Mouse (Mus musculus): Measurements from ENCODE around the gene Eif5. TPM values are rescaled to one million over a fixed set of nuclear protein-coding genes. Genes with fewer than 3 reads are reported as not detected.
"Not testable (repeated sequence)": the region's sequence is repeated elsewhere in the genome, so short reads cannot be mapped to it uniquely, and the experiment has no call there.

Eif5 gene
- 100 to 1,000 TPM; 327 to 470 TPM for total RNA-seq (2021)
- 210 and 254 TPM in 2 replicates for polyA plus RNA-seq (2012; rRNA removed)
- long read RNA-seq, full-length matches to known transcripts = 239 of 307 reads
- long read RNA-seq, partial matches to known transcripts = 47 of 307 reads
- long read RNA-seq, other reads (novel, unspliced or antisense) = 21 of 307 reads

DNA sequence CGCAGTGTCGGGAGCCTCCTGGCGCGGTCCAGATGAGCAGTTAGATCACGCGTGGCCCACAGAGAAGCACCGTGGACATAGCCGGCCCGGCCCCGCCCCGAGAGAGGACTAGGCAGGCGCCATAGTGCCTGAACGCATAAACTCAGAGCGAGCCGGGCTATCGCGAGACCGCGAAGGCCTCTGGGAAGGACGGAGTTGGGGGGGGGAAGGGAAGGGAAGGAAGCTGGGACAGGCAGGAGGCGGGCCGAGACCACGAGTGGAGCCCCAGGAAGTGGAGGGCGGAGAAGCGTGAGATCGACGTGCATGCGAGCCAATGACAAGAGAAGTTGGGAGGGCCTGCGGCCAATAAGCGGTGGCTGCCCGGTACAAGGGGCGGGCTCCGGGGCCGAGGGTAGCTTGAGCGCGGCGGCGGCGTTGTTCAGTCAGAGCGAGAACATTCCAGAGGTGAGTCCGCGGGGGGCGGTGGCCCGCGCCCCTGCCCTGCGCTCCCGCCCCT is at the start of gene Eif5:
TSS of gene Eif5 (plus strand) at position 221 of the 496 bp plus-strand sequence.
- DNase-seq = peak; percentile 100

DNA sequence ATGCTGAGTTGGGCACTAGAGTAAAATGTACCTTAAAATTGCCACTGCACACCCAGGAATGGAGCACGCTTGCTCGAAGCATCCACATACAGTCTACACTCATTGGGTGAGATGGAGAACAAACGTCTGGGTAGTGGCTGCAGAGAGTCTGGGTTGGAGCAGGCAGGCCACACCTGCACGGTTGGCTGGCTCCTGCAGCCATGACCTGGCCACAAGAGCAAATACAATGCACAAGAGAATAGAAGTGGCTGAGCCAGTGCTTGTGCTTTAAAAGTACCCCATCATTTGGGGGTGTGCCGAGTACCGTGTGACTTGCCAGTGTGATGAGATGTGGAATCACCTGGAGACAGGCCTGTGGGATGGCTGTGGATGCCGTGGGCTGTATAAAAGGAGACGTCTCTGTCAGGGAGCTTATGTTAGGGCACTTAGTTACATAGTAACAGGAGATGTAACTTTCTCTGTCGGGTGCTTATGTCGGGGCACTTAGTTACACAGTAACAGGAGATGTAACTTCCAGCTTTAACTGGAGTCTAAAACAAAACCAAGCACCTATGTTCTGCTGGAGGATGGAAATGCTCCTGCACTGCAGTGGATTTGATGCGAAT is 48.5 kb upstream of the Eif5 start:
- no peak for DNase-seq

DNA sequence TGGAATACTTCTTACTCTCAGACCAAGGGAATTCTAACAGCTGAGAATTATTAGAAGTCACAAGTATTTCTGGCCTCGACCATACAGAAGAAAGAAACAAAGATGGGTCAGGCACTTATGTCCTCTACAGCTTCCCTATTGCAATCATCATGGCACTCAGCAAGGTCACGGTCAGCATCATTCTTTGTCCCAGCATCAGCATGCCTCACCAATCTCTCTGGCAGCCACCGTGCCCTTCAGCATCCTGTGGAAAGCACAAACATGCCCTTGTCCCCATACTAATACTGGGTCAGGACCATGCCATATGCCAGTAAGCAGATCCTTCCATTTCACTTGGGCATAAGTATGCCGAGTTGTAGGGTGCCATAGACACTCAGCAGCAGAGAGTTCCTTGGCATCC is 42.9 kb upstream of the Eif5 start:
- peak; percentile 37 for DNase-seq

DNA sequence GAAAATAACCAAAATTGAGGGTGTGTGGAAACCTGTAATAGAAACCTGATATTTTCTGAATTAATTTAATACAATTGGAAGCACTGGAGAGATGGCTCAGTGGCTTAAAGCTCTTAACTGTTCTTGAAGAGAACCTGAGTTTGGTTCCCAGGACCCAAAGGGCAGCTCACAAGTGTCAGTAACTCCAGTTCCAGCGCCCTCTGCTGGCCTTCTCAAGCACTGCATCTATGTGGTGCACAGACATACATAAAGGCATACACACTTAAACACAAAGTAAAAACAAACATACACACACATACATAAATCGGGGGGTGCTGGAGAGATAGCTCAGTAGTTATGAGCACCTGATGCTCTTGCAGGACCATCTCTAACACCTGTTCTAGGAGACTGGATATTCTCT is 40.7 kb upstream of the Eif5 start:
- DNase-seq = no peak

DNA sequence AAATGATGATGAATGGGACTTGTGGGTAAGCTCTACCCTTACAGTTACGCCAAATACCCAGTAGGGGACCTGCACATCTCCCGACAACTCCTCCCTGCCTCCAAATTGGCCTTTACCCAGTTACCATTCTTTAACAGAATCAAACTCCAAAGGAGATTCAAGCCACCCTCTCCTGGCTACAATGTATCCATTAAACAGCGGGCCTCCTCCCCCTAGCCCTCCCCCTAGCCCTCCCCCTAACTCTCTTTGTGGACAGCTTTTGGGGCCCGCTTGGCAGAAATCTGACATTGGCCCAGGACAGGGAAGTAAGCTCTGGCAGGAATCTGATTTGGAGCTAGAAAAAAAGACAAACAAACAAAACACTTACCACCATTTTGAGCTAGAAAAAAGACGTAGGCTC is 38.2 kb upstream of the Eif5 start:
- DNase-seq = no peak

DNA sequence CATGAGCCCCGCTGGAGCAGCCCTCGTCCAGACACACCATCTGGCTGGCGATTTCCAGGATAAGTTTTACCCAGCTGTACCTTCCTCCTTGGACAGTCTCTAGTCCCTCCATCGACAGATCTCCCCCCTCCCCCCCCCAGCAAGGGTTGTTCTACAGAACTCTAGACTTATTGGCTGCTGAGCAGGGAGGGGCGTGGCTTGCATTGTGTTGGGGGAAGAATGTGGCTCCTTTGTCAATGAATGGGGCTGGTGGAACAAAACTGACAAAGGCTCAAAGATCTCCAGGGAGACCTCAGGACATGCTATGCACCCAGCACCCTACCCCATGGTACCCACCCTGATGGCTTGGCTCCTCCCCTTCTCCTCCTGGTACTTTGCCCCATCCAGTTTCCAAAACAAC is 37.1 kb upstream of the Eif5 start:
- no peak for DNase-seq

DNA sequence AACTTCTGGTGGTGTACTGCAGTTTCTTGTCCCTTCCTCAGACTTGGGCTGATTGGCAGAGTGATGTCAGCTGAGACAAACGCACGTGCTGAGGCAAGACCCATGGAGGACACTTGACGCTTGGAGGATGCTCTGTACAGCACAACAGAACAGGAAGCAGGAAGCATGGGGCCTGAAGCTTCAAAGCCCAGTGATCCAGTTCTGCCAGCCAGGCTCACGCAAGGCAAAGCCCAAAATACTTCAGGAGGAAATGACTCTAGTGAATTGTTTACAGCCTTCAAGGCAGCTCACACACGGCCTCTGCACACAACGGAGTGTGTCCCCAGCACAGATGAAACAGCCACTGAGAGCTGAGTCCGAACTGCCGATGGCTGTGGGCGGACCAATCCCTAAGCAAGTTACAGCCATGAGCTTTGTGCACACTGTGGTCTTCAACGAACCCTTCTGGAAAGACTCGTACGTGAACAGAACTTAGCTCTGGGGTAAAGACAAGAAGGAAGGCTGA is 34.7 kb upstream of the Eif5 start:
- no peak for DNase-seq

DNA sequence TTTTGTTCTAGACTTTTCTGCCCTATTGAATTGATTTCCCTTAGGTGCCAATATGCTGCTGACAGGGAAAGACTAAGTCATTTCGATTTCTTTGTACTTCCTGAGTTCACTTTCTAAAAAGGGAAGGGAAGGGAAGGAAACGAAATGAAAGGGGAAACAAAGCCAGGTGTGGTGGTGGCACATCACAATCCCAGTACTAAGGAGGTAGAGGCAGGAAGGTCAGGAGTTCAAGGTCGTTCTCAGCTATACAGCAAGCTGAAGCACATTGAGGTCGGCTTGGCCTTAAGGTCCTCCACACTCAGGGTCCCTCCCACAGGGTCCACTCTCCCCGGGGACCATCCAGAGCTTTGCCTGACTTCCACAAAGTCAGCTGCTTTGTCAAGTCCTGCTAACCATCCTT is 34.2 kb upstream of the Eif5 start:
- no peak for DNase-seq

DNA sequence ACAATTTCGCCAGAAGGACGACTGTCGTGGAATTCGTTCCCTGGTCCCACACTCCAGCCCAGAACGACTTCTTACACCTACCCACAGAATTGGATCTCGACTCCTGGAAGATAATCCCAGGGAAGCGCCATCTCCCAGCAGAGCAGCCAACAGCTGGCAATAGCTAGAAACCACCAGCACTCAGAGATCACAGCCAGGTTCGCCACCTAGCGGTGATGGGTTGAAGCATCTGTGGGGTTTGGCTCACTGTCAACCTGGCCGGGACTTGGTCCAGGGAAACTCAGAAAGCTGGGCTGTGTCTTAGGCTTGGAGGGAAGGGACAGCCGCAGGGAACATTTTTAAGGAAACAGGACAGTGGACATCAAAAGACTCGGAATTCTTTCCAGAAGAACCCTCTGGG is 32.9 kb upstream of the Eif5 start:
- peak; percentile 95 for DNase-seq

DNA sequence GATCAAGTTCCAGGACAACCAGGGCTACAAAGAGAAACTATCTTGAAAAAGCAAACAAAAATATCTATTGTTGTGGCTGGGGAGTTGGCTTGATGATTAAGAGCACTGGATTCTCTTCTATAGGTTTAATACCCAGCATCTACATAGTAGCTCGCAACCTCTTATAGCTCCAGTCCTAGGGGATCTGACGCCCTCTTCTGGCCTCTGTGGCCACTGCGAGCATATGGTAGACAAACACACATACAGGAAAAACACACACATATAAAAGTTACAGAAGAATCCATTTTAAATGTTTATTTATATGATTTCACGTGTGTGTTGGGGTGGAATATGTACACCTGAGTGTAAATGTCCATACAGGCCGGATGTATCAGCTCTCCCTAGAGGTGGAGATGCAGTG is 30.8 kb upstream of the Eif5 start:
- DNase-seq = no peak

DNA sequence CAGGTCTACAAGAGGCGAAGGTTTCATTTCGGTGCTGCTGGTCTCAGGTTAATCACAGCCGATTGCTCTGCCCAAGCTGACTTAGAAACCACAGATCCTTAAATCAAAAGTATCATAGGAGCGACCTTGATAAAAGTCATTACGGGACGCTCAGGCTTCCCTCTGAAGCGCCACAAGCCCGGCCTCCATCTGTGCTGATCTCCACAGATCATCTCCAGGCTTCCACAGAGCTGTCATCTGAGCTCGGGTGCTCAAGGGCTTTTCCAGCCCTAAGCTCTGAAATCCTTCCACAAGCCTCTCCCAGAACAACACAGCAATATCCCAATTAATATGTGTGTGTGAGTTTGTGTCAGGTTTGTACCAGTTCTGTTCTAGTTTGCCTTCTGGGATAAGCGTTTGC is 29.9 kb upstream of the Eif5 start:
- peak; percentile 67 for DNase-seq

DNA sequence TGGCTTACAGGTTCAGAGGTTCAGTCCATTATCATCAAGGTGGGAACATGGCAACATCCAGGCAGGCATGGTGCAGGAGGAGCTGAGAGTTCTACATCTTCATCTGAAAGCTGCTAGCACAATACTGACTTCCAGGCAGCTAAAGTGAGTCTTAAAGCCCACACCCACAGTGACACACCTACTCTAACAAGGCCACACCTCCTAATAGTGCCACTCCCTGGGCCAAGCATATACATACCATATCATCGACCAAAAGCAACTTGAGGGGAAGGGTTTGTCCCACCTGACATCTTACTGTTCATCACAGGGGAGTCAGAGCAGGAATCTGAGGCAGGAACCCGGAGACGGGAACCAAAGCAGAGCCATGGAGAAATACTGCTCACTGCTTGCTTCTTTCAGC is 29.4 kb upstream of the Eif5 start:
- not testable (repeated sequence) for DNase-seq

DNA sequence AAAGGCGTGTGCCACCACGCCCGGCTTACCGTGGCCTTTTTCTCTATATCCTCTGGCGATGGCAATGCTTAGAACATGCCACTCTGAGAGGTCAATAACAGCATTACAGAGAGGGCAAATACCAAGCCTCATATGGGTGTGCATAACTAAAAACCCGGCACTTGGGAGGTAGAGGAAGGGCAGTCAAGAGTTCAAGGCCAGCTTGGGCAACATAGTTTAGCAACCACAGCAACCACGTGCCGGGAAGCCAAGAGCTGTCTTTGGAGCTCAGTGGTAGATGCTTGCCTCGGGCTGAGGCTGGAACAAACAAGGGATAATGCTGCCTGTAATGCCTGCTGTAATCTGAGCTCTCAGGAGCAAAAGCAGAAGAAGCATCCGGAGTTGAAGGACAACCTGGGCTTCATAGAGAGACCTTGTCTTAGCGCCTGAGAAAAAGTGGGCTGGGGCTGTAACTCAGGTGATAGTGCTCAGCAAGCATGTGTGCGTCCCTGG is 25.2 kb upstream of the Eif5 start:
- peak; percentile 37 for DNase-seq

DNA sequence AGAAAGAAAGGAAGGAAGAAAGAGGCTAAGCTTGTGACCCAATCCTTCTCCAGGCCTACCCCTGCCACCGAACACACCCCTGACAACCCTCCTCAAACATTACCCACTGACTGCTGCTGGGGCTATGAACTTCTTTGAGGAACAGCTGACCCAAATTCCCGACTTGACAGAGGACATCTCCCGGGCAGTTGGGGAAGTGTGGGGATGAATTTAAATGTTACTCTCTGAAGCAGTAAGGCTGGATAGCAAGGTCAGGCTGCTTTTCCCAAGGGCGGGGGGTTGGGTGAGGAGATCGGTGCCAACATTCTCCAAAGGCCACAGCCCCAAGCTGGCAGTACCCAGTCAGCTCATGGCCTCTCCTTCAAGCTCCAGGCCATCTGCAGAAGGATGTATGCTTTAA is 24.1 kb upstream of the Eif5 start:
- DNase-seq = peak; percentile 85

DNA sequence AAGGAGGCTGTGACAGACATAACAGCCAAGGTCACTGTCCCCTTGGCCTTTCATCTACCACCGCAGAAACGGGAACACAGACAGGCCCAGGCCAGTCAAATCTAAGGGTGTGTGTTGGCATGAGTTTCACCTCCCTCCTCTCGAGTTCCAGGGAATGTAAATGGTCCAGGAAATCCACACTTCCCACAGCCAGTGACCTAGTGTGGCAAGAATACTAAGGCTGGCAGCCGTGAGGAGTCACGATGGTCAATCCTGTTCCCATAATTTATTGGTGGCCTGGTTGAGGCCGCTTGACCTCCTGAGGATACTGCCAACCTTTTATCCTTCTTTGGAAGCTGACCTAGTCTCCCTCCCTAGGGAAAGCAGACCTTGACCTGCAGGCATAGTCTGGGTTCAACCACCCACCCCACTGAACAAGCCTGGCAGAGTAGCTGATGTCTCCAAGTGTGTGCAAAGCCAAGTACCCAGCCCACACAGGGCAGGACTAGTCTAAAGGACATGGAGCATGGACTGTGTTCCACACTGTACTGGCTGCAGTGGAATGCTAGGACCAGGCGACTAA is 23.5 kb upstream of the Eif5 start:
- peak; percentile 87 for DNase-seq

DNA sequence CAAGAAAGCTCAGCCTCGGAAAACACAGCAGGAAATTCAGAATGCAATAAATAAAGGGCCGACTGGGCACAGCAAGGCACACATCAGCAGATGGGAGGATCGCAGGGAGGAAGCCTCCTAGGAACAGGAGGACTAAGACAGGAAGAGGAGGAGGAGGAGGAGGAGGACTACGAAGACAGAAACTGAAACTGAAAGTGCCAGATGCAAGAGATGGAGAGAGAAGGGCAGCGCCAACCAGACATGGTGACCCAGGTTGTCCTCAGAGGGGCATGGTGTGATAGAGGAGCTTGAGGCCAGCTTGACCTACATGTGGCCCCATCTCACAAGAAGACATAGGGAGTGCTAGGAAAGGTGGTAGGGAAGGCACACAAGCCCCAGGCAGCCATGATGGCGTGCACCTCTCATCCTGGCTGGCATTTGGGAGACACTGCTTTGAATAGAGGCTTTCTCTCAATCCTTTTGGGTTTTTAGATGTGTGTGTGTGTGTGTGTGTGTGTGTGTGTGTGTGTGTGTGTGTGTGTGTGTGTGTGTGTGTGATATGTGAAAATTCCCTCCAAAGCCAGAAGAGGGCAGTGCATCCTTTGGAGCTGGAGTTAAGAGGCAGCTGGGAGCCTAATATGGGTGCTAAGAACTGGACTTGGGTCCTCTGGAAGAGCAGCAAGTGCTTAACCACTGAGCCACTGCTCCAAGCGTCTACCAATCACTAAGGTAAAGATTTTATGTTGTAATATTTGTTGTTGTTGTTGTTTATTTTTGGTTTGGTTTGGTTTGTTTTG is 22.8 kb upstream of the Eif5 start:
- DNase-seq = no peak

DNA sequence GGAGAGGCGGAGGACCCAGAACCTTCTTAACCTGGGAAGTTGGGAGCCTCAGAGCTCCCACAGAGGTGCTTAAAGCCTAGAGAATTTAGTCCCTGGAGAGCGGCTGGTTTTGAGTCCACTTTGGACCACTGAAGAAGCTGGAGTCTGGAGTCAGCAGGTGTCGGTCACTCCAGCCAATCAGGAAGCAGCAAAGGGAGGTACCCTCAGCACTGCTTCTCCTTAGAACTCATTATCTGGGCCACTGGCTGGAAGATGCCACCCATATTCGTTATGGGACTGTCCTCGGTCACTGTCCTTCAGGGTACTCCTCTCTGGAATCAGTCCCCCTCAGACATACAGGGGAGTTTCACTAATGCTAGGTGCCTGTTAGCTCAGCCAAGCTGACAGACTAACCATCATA is 21.9 kb upstream of the Eif5 start:
- DNase-seq = no peak

DNA sequence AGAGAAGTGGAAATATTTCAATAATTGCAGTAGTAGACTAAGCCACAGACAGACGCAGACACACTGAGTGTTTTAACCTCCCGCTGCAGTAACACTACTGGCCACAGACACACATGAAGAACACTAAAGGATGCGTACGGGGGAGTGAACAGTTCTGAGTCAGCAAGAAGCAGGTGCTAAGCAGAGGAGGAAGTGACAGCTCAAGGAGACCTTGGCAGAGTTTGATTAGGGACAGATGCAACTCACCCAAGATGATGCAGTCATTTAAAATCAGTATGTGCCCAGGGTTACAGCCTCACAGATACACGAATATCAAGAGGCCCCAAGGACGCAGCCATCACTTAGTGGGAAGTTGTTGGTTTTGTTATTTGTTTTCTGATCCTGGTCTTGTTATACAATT is 21.0 kb upstream of the Eif5 start:
- DNase-seq = no peak

DNA sequence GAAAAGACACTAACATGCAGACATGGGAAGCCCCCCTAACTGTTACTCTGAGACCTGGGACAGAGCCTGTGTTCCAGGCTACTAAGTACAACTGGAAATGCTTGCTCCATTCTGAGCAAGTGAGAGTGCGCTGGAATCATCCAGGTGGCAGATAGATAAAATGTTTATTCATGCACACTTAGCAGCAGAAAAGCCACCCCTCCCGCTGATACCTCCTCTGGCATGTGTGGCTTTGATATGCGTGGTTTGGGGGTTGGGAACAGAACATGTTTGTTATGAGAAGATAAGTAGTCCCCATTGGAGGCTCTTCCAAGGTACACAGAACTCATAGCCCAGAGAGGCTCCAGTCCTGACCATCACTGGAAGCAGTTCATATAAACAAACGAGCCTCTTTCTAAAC is 19.9 kb upstream of the Eif5 start:
- no peak for DNase-seq

DNA sequence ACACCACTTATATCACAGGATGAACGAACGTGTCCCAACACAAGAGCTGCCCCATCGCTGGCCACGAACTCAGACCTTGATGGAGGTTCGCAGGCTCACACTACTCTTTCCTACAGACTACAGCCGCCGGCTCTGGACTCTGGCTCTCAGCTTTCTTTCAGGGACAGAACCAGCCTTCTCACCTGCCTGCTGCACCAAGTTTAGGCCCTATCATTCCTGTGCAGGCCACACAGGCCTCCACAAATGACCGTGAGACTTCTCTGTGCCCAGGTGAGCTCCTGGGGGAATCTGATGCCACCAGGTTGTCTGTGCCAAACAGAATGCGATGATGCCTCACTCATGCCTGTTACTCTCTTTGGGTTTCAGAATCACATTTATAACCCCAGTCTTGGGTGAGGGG is 19.4 kb upstream of the Eif5 start:
- DNase-seq = no peak

DNA sequence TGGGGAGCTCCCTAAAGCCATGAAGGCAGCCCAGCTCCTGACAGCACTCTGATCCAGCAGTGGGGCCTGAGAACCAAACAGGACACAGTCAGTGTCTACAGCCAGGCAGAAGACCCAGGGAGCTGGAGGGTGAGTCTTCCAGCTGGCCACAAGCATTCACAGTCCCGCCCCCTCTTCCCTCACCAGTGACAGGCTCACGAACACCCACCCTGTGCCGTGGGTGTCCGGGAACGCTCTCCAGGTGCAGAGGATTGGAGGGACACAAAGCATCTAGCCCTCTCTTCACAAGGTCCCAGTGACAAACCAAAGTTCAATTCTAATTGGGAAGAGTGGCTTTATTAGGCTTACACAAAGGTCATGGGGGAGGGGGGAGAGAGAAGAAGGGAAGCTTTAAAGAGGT is 18.0 kb upstream of the Eif5 start:
- DNase-seq = no peak

DNA sequence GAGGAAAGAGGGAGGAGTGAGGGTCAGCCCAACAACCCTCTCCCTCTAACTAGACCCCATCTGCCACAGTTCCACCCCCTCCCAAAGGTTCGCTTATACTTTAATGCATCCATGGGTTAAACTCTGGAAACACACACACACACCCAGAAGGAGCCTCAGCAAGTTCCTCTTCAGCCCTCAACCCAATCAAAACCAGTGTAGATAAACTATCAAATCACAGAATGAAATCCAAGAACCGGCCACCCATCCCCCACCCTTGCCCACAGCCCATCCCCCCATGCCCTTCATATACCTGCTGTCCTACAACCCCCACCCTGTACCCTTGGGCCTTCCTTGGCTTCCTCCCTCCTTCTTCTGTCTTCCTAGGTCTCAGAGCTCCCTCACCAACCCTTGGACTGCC is 16.8 kb upstream of the Eif5 start:
- no peak for DNase-seq

DNA sequence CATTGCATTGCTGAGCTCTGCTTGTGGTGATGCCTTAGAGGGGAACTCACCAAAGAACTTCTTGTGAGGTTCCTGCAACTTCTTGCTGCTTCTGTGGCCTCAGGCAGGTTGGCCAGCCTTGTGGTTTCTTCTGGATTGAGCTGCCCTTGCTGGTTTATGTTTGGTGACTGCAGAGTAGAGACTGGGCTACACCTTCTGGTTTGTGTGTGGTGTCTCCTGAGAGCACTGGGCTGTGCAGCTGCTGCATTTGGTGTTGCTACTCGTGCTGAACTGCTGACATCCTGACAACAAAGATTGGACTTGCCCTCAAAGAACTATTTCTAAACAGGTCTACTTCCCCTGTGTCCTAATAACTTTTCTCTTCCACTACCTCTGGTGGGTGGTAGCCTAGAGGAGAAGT is 13.3 kb upstream of the Eif5 start:
- no peak for DNase-seq
